Mouse (Mus musculus): ENCODE results near the gene Gys1. TPM values are rescaled to one million over a fixed set of nuclear protein-coding genes. Genes with fewer than 3 reads are reported as not detected.
A peak's percentile ranks its signal among the peaks of the same experiment; 100 is the strongest.

Gene Gys1
- polyA plus RNA-seq, 1 experiment from 2014 or later, result 136 TPM

DNA sequence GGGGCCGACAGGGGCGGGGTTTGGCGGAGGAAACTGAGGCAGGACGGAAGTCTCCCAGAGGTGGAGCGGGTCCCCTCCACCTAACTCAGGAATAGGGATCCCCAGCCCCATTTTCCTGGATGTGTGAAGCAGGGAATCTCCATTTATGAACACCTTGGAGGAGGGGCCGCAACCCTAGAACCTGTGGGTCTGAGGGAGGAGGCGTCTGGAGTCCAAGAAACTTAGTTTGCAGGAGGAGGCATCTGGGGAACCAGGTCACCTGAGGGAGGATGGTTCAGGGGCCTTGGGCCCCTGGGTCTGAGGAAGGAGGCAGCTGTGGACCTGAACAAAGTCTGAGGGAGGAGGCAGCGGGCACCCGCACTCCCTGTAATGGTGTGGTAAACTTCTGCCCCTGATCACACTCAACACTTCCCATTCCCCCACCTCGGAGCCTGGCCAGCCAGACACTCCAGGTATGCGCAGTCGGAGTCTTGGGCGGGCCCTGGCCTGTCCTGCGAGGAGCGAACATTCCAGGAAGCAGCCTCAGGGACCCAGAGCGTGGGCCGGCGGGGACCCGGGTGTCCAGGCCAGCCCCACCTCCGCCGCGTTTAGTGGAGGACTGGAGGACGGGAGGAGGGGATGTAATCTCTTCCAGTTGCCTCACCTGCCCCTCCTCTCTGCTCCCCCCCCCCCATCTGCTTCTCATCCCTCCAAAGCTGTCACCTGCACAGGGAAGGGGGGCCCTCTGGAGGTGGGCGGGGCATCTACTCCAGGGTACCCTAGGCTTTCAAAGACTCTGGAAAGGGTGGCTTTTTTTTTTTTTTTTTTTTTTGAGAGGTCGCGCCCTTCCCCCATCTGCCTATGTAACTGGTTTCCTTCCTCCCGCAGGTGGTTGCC, 20.5 kb upstream of the Gys1 start:
- Histone ChIP-seq H3K4me1 (ENCODE audit: control insufficient read depth, insufficient read depth, low read length) (peaks cover 12% of the 10 kb centered on the region), H3K9ac (ENCODE audit: low read length) (peak overlapping the region; percentile 70), H3K4me2 (ENCODE audit: low read depth, low read length) (peak overlapping the region; percentile 83), H3K27me3 (ENCODE audit: control insufficient read depth, insufficient read depth, low read length) (peaks cover 90% of the 10 kb centered on the region), H3K27ac (ENCODE audit: low read length) (no peak overlapping the region), H3K36me3 (ENCODE audit: control insufficient read depth, insufficient read depth) (no peaks in the 10 kb centered on the region), H3K9me3 (replicated peaks; ENCODE audit: control insufficient read depth, low read length) (no peaks in the 10 kb centered on the region), H3K4me3 (ENCODE audit: low read length) (peak overlapping the region; percentile 59)
- ATAC-seq (replicated peaks; ENCODE audit: extremely low read depth, insufficient read depth, low FRiP score), result no peak; the same call in 1 of the 2 replicates
- WGBS, result under 1% methylated on average over 27 of the region's 27 CpGs

DNA sequence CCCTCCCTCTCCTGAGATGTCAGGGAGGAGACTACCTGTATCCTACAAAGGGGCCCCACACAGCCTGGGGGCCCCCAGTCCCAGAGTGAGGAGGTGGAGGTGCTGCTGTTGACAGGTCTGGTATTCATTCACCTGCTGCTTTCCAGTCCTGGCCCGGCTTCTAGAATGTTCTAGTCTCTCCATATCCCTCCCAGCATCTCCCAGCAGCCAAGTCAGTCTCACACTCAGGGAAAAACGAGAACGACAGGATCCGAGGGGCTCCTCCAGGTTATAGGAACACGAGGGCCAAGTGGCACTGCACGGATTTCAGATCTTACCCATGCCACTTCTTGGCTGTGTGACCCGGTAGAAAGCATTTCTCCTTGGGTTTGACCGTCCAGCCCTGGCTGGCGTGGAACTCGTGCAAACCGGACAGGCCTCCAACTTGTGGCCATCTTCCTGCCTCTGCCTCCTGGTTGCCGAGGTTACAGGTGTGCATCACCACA, 19.9 kb upstream of the Gys1 start:
- Histone ChIP-seq H3K27me3 (ENCODE audit: control insufficient read depth, insufficient read depth, low read length) (peaks cover 85% of the 10 kb centered on the region), H3K4me3 (ENCODE audit: low read length) (no peak overlapping the region; the same call in 1 of the 2 replicates), H3K4me2 (ENCODE audit: low read depth, low read length) (no peak overlapping the region; the same call in 1 of the 2 replicates), H3K4me1 (ENCODE audit: control insufficient read depth, insufficient read depth, low read length) (peaks cover 12% of the 10 kb centered on the region), H3K27ac (ENCODE audit: low read length) (no peak overlapping the region), H3K36me3 (ENCODE audit: control insufficient read depth, insufficient read depth) (no peaks in the 10 kb centered on the region), H3K9me3 (replicated peaks; ENCODE audit: control insufficient read depth, low read length) (no peaks in the 10 kb centered on the region), H3K9ac (ENCODE audit: low read length) (no peak overlapping the region)
- ATAC-seq (replicated peaks; ENCODE audit: extremely low read depth, insufficient read depth, low FRiP score), result no peak
- WGBS, result 44% methylated on average over 12 of the region's 12 CpGs

DNA sequence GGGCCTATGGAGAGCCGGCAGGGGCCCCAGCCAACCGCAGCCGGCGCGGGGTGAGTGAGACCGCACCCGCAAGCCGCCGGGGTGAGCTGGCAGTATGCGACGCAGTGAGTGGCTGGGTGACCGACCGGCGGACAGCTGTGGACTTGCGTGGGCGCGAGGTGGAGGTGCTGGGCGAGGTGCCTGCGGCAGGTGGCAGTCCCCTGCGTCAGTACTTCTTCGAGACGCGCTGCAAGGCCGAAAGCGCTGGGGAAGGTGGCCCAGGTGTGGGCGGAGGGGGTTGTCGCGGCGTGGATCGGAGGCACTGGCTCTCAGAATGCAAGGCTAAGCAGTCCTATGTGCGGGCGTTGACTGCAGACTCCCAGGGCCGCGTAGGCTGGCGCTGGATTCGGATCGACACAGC, 19.0 kb upstream of the Gys1 start:
- peaks cover 12% of the 10 kb centered on the region for H3K4me1 ChIP-seq (ENCODE audit: control insufficient read depth, insufficient read depth, low read length)
- peaks cover 85% of the 10 kb centered on the region for H3K27me3 ChIP-seq (ENCODE audit: control insufficient read depth, insufficient read depth, low read length)
- H3K9ac ChIP-seq (ENCODE audit: low read length), result no peak overlapping the region
- no peaks in the 10 kb centered on the region for H3K36me3 ChIP-seq (ENCODE audit: control insufficient read depth, insufficient read depth)
- peak overlapping the region; percentile 8; the same call in 1 of the 2 replicates for H3K4me2 ChIP-seq (ENCODE audit: low read depth, low read length)
- H3K9me3 ChIP-seq (replicated peaks; ENCODE audit: control insufficient read depth, low read length), result no peaks in the 10 kb centered on the region
- no peak overlapping the region for H3K27ac ChIP-seq (ENCODE audit: low read length)
- peak overlapping the region; percentile 11 for H3K4me3 ChIP-seq (ENCODE audit: low read length)
- no peak for ATAC-seq (replicated peaks; ENCODE audit: extremely low read depth, insufficient read depth, low FRiP score)
- WGBS, result 14% methylated on average over 37 of the region's 37 CpGs

DNA sequence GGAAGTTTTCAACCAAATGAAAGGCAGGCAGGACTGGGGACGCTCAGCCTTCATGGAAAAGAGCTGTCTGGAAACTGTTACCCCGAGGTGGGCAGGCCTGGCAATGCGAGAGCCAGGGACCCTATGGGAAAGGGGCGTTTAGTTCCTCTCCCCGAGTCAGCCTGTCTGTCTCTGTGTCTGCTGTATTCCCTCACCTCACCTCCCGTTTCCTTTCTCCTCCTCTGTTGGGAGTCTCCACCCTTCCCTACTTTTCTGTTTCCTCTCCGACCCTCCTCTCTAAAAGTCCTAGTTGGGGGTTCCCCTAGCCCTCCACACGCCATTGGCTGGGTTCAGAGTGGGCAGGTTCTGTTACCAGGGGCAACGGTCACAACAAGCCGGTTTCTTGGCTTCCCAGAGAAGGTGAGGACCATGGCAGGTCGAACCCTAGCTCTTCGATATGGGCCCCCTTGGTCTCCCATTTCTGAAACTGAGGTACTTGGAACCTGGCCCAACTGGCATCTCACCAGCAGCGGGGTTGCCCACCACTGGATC, 16.6 kb upstream of the Gys1 start:
- peaks cover 12% of the 10 kb centered on the region for H3K4me1 ChIP-seq (ENCODE audit: control insufficient read depth, insufficient read depth, low read length)
- no peak overlapping the region for H3K27ac ChIP-seq (ENCODE audit: low read length)
- H3K9me3 ChIP-seq (replicated peaks; ENCODE audit: control insufficient read depth, low read length), result no peaks in the 10 kb centered on the region
- no peak overlapping the region for H3K4me3 ChIP-seq (ENCODE audit: low read length)
- H3K9ac ChIP-seq (ENCODE audit: low read length), result no peak overlapping the region
- WGBS, result 13% methylated on average over 13 of the region's 13 CpGs
- H3K36me3 ChIP-seq (ENCODE audit: control insufficient read depth, insufficient read depth), result peaks cover 15% of the 10 kb centered on the region
- H3K4me2 ChIP-seq (ENCODE audit: low read depth, low read length), result no peak overlapping the region
- H3K27me3 ChIP-seq (ENCODE audit: control insufficient read depth, insufficient read depth, low read length), result peaks cover 68% of the 10 kb centered on the region
- ATAC-seq (replicated peaks; ENCODE audit: extremely low read depth, insufficient read depth, low FRiP score), result no peak

DNA sequence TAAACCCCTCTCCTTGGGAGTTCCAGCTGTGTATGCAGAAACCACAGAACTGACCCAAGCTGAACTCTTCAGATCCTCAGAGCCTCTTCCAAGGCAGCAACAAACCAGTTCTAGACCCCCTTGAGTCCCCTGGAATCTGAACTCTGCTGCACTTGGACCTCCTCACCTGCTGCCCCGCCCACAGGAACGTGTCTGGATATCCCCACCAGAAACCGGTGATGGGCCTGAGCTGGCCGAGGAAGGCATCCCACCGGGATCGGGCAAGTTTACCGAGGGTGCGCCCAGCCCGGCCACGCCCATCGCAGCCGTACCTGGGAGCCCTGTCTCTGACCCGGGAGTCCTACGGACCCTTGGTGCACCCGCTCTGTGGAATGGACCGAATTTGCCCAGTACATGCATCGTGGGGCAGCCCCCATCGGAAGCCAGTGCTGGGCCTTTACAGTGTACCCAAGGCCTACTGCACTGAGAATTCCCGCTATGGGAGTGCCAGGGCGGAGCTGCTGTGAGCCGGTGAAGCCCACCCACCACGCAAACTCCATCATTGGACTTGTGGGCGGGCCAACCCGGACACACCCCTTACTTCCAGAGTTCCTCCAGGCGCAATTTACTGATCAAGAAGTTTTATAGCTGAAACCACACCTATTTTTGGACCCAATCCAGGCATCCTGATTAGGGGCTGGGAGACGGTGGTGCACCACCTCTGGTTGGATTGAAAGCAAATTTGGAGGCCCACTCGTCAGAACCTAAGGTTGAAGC, 14.6 kb upstream of the Gys1 start:
- Histone ChIP-seq H3K4me2 (ENCODE audit: low read depth, low read length) (no peak overlapping the region), H3K36me3 (ENCODE audit: control insufficient read depth, insufficient read depth) (peaks cover 34% of the 10 kb centered on the region), H3K9me3 (replicated peaks; ENCODE audit: control insufficient read depth, low read length) (no peaks in the 10 kb centered on the region), H3K4me1 (ENCODE audit: control insufficient read depth, insufficient read depth, low read length) (0 out of 2 replicates have a peak, but pooled peaks cover 3% of the 10 kb centered on the region), H3K4me3 (ENCODE audit: low read length) (no peak overlapping the region), H3K9ac (ENCODE audit: low read length) (no peak overlapping the region), H3K27ac (ENCODE audit: low read length) (no peak overlapping the region), H3K27me3 (ENCODE audit: control insufficient read depth, insufficient read depth, low read length) (peaks cover 52% of the 10 kb centered on the region)
- ATAC-seq (replicated peaks; ENCODE audit: extremely low read depth, insufficient read depth, low FRiP score), result no peak
- 20% methylated on average over 27 of the region's 27 CpGs for WGBS

DNA sequence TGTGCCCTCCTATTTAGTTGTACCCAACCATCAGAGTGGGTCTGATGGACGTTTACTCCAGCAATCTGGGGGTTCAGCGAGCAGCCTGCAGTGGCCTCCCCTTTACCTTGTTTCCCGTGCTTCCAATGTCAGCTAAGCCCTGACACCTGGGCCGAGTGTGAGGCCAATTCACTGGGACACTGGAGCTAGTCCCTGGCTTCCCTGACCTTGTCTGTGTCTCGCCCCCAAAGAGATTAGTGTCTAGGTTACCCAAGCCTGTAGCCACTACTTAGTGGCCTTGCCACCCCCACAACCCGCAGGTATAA, 14.1 kb upstream of the Gys1 start, which contains the start of gene Lhb:
Lhb (plus strand) TSS at position 206 of the 305 bp plus-strand sequence.
- Histone ChIP-seq H3K27me3 (ENCODE audit: control insufficient read depth, insufficient read depth, low read length) (peaks cover 47% of the 10 kb centered on the region), H3K4me2 (ENCODE audit: low read depth, low read length) (no peak within 1 kb of the TSS)

DNA sequence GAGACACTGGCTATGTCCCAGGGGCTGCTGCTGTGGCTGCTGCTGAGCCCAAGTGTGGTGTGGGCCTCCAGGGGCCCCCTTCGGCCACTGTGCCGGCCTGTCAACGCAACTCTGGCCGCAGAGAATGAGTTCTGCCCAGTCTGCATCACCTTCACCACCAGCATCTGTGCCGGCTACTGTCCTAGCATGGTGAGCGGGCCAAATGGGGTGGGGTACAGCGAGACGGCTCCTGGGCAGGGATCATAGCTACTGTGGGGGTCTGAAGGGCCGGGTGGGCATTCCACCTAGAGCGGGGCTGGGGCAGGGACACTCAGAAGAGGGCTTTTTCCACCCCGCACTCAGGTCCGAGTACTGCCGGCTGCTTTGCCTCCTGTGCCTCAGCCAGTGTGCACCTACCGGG, 13.4 kb upstream of the Gys1 start:
- H3K27ac ChIP-seq (ENCODE audit: low read length), result no peak overlapping the region
- H3K4me2 ChIP-seq (ENCODE audit: low read depth, low read length), result no peak overlapping the region
- H3K9me3 ChIP-seq (replicated peaks; ENCODE audit: control insufficient read depth, low read length), result no peaks in the 10 kb centered on the region
- H3K27me3 ChIP-seq (ENCODE audit: control insufficient read depth, insufficient read depth, low read length), result peaks cover 41% of the 10 kb centered on the region
- H3K4me3 ChIP-seq (ENCODE audit: low read length), result no peak overlapping the region
- WGBS, result 88% methylated on average over 14 of the region's 14 CpGs
- no peaks in the 10 kb centered on the region for H3K4me1 ChIP-seq (ENCODE audit: control insufficient read depth, insufficient read depth, low read length)
- no peak for ATAC-seq (replicated peaks; ENCODE audit: extremely low read depth, insufficient read depth, low FRiP score)
- peaks cover 37% of the 10 kb centered on the region for H3K36me3 ChIP-seq (ENCODE audit: control insufficient read depth, insufficient read depth)
- H3K9ac ChIP-seq (ENCODE audit: low read length), result no peak overlapping the region

More for the DNA sequence above, 14.1 kb upstream of the Gys1 start, which contains the start of gene Lhb:
- no peak for ATAC-seq (replicated peaks; ENCODE audit: extremely low read depth, insufficient read depth, low FRiP score)
- Histone ChIP-seq H3K27ac (ENCODE audit: low read length) (no peak within 1 kb of the TSS), H3K4me3 (ENCODE audit: low read length) (no peak within 1 kb of the TSS), H3K4me1 (ENCODE audit: control insufficient read depth, insufficient read depth, low read length) (0 out of 2 replicates have a peak, but pooled peaks cover 1% of the 10 kb centered on the region), H3K9ac (ENCODE audit: low read length) (no peak within 1 kb of the TSS), H3K36me3 (ENCODE audit: control insufficient read depth, insufficient read depth) (peaks cover 37% of the 10 kb centered on the region), H3K9me3 (replicated peaks; ENCODE audit: control insufficient read depth, low read length) (no peaks in the 10 kb centered on the region)
- WGBS, result 59% methylated on average over 6 of the region's 6 CpGs

DNA sequence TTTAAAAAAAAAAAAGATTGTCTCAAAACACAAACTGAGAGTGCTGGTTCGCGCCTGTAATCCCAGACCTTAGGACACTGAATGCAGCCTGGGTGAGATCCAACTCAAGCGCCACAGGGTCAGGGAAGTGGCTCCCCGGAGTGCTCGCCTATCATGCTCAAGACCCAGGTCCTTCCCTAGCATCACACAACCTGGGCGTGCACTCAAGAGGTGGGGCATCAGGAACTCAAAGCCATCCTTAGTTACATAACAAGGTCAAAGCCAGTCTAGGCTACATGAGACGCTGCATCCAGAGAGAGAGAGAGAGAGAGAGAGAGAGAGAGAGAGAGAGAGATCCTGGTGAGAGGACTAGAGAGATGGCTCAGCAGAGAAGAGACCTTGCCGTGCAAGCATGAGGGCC, 8.1 kb upstream of the Gys1 start:
- 84% methylated on average over 8 of the region's 8 CpGs for WGBS
- Histone ChIP-seq H3K4me3 (ENCODE audit: low read length) (no peak overlapping the region), H3K4me2 (ENCODE audit: low read depth, low read length) (no peak overlapping the region), H3K27ac (ENCODE audit: low read length) (no peak overlapping the region), H3K27me3 (ENCODE audit: control insufficient read depth, insufficient read depth, low read length) (no peaks in the 10 kb centered on the region; the same call in 1 of the 2 replicates), H3K4me1 (ENCODE audit: control insufficient read depth, insufficient read depth, low read length) (no peaks in the 10 kb centered on the region), H3K9me3 (replicated peaks; ENCODE audit: control insufficient read depth, low read length) (no peaks in the 10 kb centered on the region), H3K36me3 (ENCODE audit: control insufficient read depth, insufficient read depth) (peaks cover 49% of the 10 kb centered on the region), H3K9ac (ENCODE audit: low read length) (no peak overlapping the region)
- no peak for ATAC-seq (replicated peaks; ENCODE audit: extremely low read depth, insufficient read depth, low FRiP score)

Measured in heart, embryonic 16.5 days (tissue).